Mouse (Mus musculus) myocyte (in vitro differentiated cells): ENCODE measurements around the gene Ints6l. TPM values are rescaled to one million over a fixed set of nuclear protein-coding genes. Genes with fewer than 3 reads are reported as not detected.

ENCODE experiments used
- H3K27me3 ChIP-seq: one replicate; pipeline ENCODE4 v1.6.1; 2011; ENCODE audit not compliant: control insufficient read depth, insufficient read depth, insufficient read length
- H3K36me3 ChIP-seq: one replicate; pipeline ENCODE4 v1.6.1; 2011; ENCODE audit not compliant: control insufficient read depth, insufficient read depth
- H3K4me2 ChIP-seq: one replicate; pipeline ENCODE4 v1.6.1; 2011; ENCODE audit warnings: low read depth, control low read depth
- H3K4me3 ChIP-seq: one replicate; pipeline ENCODE4 v1.5.1; 2011; ENCODE audit warnings: mild to moderate bottlenecking, control low read depth, moderate library complexity
- H3K79me2 ChIP-seq: one replicate; pipeline ENCODE4 v1.6.1; 2011; ENCODE audit not compliant: control insufficient read depth, insufficient read depth
- H3ac ChIP-seq: one replicate; pipeline ENCODE4 v1.6.1; 2011; ENCODE audit not compliant: control insufficient read depth, insufficient read length
- CEBPB ChIP-seq: IDR thresholded peaks from 2 replicates; pipeline ENCODE4 v1.6.1; 2011; ENCODE audit warnings: mild to moderate bottlenecking, moderate library complexity; ENCODE audit not compliant: poor library complexity, insufficient read depth, severe bottlenecking
- E2F4 ChIP-seq: IDR thresholded peaks from one replicate; pipeline ENCODE4 v1.6.1; 2011; ENCODE audit warnings: mild to moderate bottlenecking, control low read depth, moderate library complexity; ENCODE audit not compliant: insufficient read depth
- MAX ChIP-seq: IDR thresholded peaks from one replicate; pipeline ENCODE4 v1.6.1; 2011; ENCODE audit warnings: low read depth, mild to moderate bottlenecking, control low read depth
- MYOD1 ChIP-seq, 3 experiments: IDR thresholded peaks; one replicate each; pipeline ENCODE4 v1.6.1; 2011; ENCODE audit warnings: control low read depth in 2 of 3, low read depth in 2 of 3, mild to moderate bottlenecking in 2 of 3, moderate library complexity in 1 of 3; ENCODE audit not compliant: insufficient read length in 2 of 3, control insufficient read depth in 1 of 3
- MYOG ChIP-seq, 3 experiments: IDR thresholded peaks; one replicate each; pipeline ENCODE4 v1.6.1; 2011; ENCODE audit warnings: control low read depth in 2 of 3, low read depth in 2 of 3, mild to moderate bottlenecking in 2 of 3; ENCODE audit not compliant: insufficient read length in 2 of 3, control insufficient read depth in 1 of 3, insufficient read depth in 1 of 3
- POLR2A ChIP-seq: IDR thresholded peaks from one replicate; pipeline ENCODE4 v1.6.1; 2011; ENCODE audit warnings: low read depth, mild to moderate bottlenecking, control low read depth, moderate library complexity; ENCODE audit not compliant: insufficient read length
- POLR2AphosphoS2 ChIP-seq: IDR thresholded peaks from one replicate; pipeline ENCODE4 v1.6.1; 2011; ENCODE audit warnings: low read depth, control low read depth; ENCODE audit not compliant: insufficient read length
- REST ChIP-seq: IDR thresholded peaks from one replicate; pipeline ENCODE4 v1.6.1; 2011; ENCODE audit warnings: mild to moderate bottlenecking, control low read depth, moderate library complexity; ENCODE audit not compliant: insufficient read depth, insufficient read length
- SRF ChIP-seq: IDR thresholded peaks from one replicate; pipeline ENCODE4 v1.6.1; 2011; ENCODE audit warnings: low read depth; ENCODE audit not compliant: control insufficient read depth, insufficient read length
- TCF12 ChIP-seq: IDR thresholded peaks from one replicate; pipeline ENCODE4 v1.6.1; 2011; ENCODE audit warnings: mild to moderate bottlenecking, control low read depth; ENCODE audit not compliant: poor library complexity, insufficient read depth, severe bottlenecking
- TCF3 ChIP-seq: IDR thresholded peaks from one replicate; pipeline ENCODE4 v1.6.1; 2011; ENCODE audit warnings: low read depth, control low read depth; ENCODE audit not compliant: insufficient read length
- USF1 ChIP-seq: IDR thresholded peaks from one replicate; pipeline ENCODE4 v1.6.1; 2011; ENCODE audit warnings: low read depth, mild to moderate bottlenecking, control low read depth, moderate library complexity
- polyA plus RNA-seq: library from polyadenylated mRNA; unstranded; fragments of >200 nt; fragmentation: generic; extraction: Trizol; gene quantifications from one replicate; pipeline ENCODE4 v1.2.1, GENCODE M21; 2012; ENCODE audit warnings: missing spikeins

Gene Ints6l
- polyA plus RNA-seq: 2.6 TPM

- Histone ChIP-seq H3K79me2 (no peaks in the 10 kb centered on the region), H3K36me3 (no peaks in the 10 kb centered on the region), H3K4me3 (peak within 1 kb of the TSS; percentile 51), H3K27me3 (no peaks in the 10 kb centered on the region), H3K4me2 (peak within 1 kb of the TSS; percentile 86), H3ac (peak within 1 kb of the TSS; percentile 22)
- TF ChIP-seq MYOG (IDR thresholded peaks at IDR 0.05; ENCODE audit: control insufficient read depth in 1 of 3, insufficient read depth in 1 of 3, insufficient read length in 2 of 3, low read depth in 2 of 3) (no peak), MAX (no peak), MYOD1 (IDR thresholded peaks at IDR 0.05; ENCODE audit: control insufficient read depth in 1 of 3, insufficient read length in 2 of 3, low read depth in 2 of 3) (no peak), POLR2AphosphoS2 (peak; percentile 92), SRF (no peak), TCF3 (no peak), REST (no peak), POLR2A (peak; percentile 98), USF1 (peak; percentile 92), CEBPB (no peak), E2F4 (no peak), TCF12 (no peak)
Measured at GRCm38 (mm10) chrX:56454671-56455371, at the start of gene Ints6l. TSS of gene Ints6l (plus strand) at chrX:56454857.

DNA sequence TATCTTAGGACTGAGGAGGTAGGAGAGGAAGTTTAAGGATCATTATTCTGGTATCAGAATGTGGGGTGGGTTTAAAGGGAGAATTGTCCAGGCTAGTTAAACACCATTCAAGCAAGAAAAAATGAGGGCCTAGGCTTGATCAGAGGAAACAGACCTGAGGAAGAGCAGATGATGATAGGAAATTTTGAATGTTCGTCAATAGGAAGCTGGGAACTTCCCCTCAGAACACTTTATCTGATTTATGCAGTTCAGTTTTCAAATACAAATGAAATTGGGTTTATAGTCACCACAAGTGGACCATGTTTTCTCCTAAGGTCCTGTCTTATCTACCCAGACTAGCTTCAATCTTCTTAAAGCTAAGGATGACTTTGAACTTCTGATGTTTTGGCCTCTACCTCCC, 49.2 kb upstream of the Ints6l start:
- no peak overlapping the region for H3K4me2 ChIP-seq

GRCm38 (mm10) chrX:56406128-56406527, 48.5 kb upstream of the Ints6l start:
- no peak overlapping the region for H3K4me3 ChIP-seq
- no peaks in the 10 kb centered on the region for H3K36me3 ChIP-seq
- no peak for TF ChIP-seq E2F4
- TF ChIP-seq CEBPB: no peak
- no peak for TF ChIP-seq POLR2A
- no peak for TF ChIP-seq TCF3
- TF ChIP-seq MYOG (IDR thresholded peaks at IDR 0.05; ENCODE audit: control insufficient read depth in 1 of 3, insufficient read depth in 1 of 3, insufficient read length in 2 of 3, low read depth in 2 of 3): no peak
- TF ChIP-seq USF1: no peak
- no peak for TF ChIP-seq SRF
- TF ChIP-seq POLR2AphosphoS2: no peak
- no peak for TF ChIP-seq TCF12
- TF ChIP-seq MAX: no peak
- no peak for TF ChIP-seq MYOD1 (IDR thresholded peaks at IDR 0.05; ENCODE audit: control insufficient read depth in 1 of 3, insufficient read length in 2 of 3, low read depth in 2 of 3)
- no peak for TF ChIP-seq REST
- no peaks in the 10 kb centered on the region for H3K79me2 ChIP-seq
- no peak overlapping the region for H3K4me2 ChIP-seq
- no peak overlapping the region for H3ac ChIP-seq
- no peaks in the 10 kb centered on the region for H3K27me3 ChIP-seq

More for the DNA sequence above, 49.2 kb upstream of the Ints6l start:
- H3K79me2 ChIP-seq: no peaks in the 10 kb centered on the region
- no peaks in the 10 kb centered on the region for H3K36me3 ChIP-seq
- no peaks in the 10 kb centered on the region for H3K27me3 ChIP-seq
- TF ChIP-seq REST: no peak
- TF ChIP-seq TCF3: no peak
- no peak overlapping the region for H3K4me3 ChIP-seq
- H3ac ChIP-seq: no peak overlapping the region

- Histone ChIP-seq H3K4me2 (no peak overlapping the region), H3K27me3 (no peaks in the 10 kb centered on the region), H3ac (no peak overlapping the region), H3K36me3 (no peaks in the 10 kb centered on the region), H3K4me3 (no peak overlapping the region), H3K79me2 (no peaks in the 10 kb centered on the region)
- TF ChIP-seq USF1: no peak
- no peak for TF ChIP-seq TCF3
- no peak for TF ChIP-seq MYOG (IDR thresholded peaks at IDR 0.05; ENCODE audit: control insufficient read depth in 1 of 3, insufficient read depth in 1 of 3, insufficient read length in 2 of 3, low read depth in 2 of 3)
- no peak for TF ChIP-seq REST
- TF ChIP-seq CEBPB: no peak
- TF ChIP-seq MAX: no peak
- TF ChIP-seq POLR2A: no peak
- no peak for TF ChIP-seq SRF
Measured at GRCm38 (mm10) chrX:56416277-56416676, 38.4 kb upstream of the Ints6l start.

GRCm38 (mm10) chrX:56417541-56417940, 37.1 kb upstream of the Ints6l start:
- no peak overlapping the region for H3K4me2 ChIP-seq
- H3K79me2 ChIP-seq: no peaks in the 10 kb centered on the region
- H3K36me3 ChIP-seq: no peaks in the 10 kb centered on the region
- H3ac ChIP-seq: no peak overlapping the region
- no peak overlapping the region for H3K4me3 ChIP-seq
- H3K27me3 ChIP-seq: no peaks in the 10 kb centered on the region
- TF ChIP-seq POLR2A (no peak), MAX (no peak), CEBPB (no peak), SRF (no peak), TCF12 (no peak), E2F4 (no peak), POLR2AphosphoS2 (no peak)
